Mouse (Mus musculus) ES-Bruce4 (cell line): ENCODE data around the gene Marveld1.

Source experiments
- CTCF ChIP-seq: IDR thresholded peaks from one replicate; pipeline ENCODE4 v1.8.1; 2011; ENCODE audit warnings: low read depth, low read length
- POLR2A ChIP-seq: IDR thresholded peaks from one replicate; pipeline ENCODE4 v1.8.1; 2011; ENCODE audit warnings: low read length; ENCODE audit not compliant: insufficient read depth

DNA sequence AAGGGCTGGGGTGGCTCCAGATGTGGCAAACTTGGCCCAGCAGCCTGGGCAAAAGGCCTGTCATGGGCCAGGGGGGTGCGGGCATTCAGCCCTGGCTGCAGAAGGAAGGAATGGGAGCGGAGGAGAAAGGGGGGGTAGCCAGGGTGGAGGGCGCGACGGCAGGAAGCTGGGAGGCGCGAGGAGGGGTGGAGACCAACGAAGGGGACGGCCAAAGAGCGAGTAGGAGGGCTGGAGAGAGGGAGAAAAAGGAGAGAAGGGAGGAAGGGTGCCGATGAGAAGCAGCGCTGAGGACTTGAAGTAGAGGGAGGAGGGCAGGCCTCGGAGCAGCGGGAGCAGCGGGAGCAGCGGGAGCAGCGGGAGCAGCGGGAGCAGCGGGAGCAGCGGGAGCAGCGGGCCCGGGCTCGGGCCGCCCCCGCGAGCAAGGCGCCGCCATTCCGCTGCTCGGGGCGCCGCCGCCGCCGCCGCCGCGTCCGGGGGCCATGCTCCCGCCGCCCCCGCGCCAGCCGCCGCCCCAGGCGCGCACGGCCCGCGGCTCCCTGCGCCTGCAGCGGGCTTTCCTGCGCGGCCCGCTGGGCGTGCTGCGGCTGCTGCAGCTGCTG, at the start of gene Marveld1:
- TF ChIP-seq CTCF, result no peak
- no peak for TF ChIP-seq POLR2A
